Mouse (Mus musculus) left cerebral cortex, postnatal 10 days (tissue): ENCODE data around the gene Pnpla7. TPM values are rescaled to one million over a fixed set of nuclear protein-coding genes. Genes with fewer than 3 reads are reported as not detected.

ENCODE experiments used
- DNase-seq, 2 experiments: peaks; one replicate each; pipeline ENCODE4 v3.0.0; 2021 to 2022; ENCODE audit warnings: low spot score in 2 of 2, mixed read lengths in 1 of 2; ENCODE audit errors: extremely low spot score in 1 of 2
- intact Hi-C: fragments of 180-260 bp; cut with DNase I; formaldehyde crosslinking; loops from one replicate; pipeline ENCODE4 v1.15.1; 2025
- total RNA-seq, 2 experiments: library from RNA; stranded (reverse); gene quantifications; 2 replicates each; pipeline ENCODE4 v1.2.3; 2021

Gene Pnpla7
- total RNA-seq, 2 experiments from 2014 or later, result 8.7 to 12.3 TPM

- intact Hi-C loops, result loop anchor here (5.0 kb wide), 1 partner anchor 212 kb away; no protein-coding TSS in a partner anchor
- DNase-seq, result peak; percentile 96 to 99
Measured at GRCm38 (mm10) chr2:24974906-24975703, 728 bp upstream of the Pnpla7 start, which contains the start of gene Mrpl41. Gene Mrpl41 (minus strand): TSS chr2:24975098.

- intact Hi-C loops, result no loop called here
Measured at GRCm38 (mm10) chr2:24976960-24977359, 1.1 kb downstream of the Pnpla7 start.

GRCm38 (mm10) chr2:24987762-24988161 lies 11.9 kb downstream of the Pnpla7 start:
- intact Hi-C loops, result no loop called here
- DNase-seq, result no peak

More at GRCm38 (mm10) chr2:24976960-24977359, 1.1 kb downstream of the Pnpla7 start:
- no peak for DNase-seq

GRCm38 (mm10) chr2:24995332-24995731 lies 19.5 kb downstream of the Pnpla7 start:
- intact Hi-C loops, result no loop called here
- DNase-seq, result peak; percentile 20 to 37

GRCm38 (mm10) chr2:24996471-24996870 lies 20.6 kb downstream of the Pnpla7 start:
- intact Hi-C loops, result no loop called here
- DNase-seq, result no peak

GRCm38 (mm10) chr2:25000544-25001235 lies 24.9 kb downstream of the Pnpla7 start:
- intact Hi-C loops, result no loop called here
- peak in 1 of 2 experiments; percentile 41 for DNase-seq

- no peak for DNase-seq
- intact Hi-C loops, result no loop called here
Measured at GRCm38 (mm10) chr2:25003946-25004786, 28.3 kb downstream of the Pnpla7 start.

GRCm38 (mm10) chr2:25006767-25007166 lies 30.9 kb downstream of the Pnpla7 start:
- DNase-seq, result no peak
- intact Hi-C loops, result no loop called here

GRCm38 (mm10) chr2:25008250-25008649 lies 32.4 kb downstream of the Pnpla7 start:
- no peak for DNase-seq
- intact Hi-C loops, result no loop called here

- DNase-seq, result no peak
- intact Hi-C loops, result no loop called here
Measured at GRCm38 (mm10) chr2:25022678-25023077, 46.8 kb downstream of the Pnpla7 start.

GRCm38 (mm10) chr2:25025109-25025508 lies 49.3 kb downstream of the Pnpla7 start:
- no peak for DNase-seq
- intact Hi-C loops, result no loop called here

- intact Hi-C loops, result no loop called here
- DNase-seq, result peak in 1 of 2 experiments; percentile 7
Measured at GRCm38 (mm10) chr2:25034994-25035393, 59.2 kb downstream of the Pnpla7 start.

- intact Hi-C loops, result no loop called here
- no peak for DNase-seq
Measured at GRCm38 (mm10) chr2:25040089-25040488, 64.3 kb downstream of the Pnpla7 start.

GRCm38 (mm10) chr2:25050921-25051320 lies 75.1 kb downstream of the Pnpla7 start:
- intact Hi-C loops, result no loop called here

GRCm38 (mm10) chr2:25051450-25051849 lies 75.6 kb downstream of the Pnpla7 start:
- DNase-seq, result peak in 1 of 2 experiments; percentile 22
- intact Hi-C loops, result no loop called here

More at GRCm38 (mm10) chr2:25050921-25051320, 75.1 kb downstream of the Pnpla7 start:
- peak in 1 of 2 experiments; percentile 51 for DNase-seq

GRCm38 (mm10) chr2:25053101-25053500 lies 77.3 kb downstream of the Pnpla7 start:
- intact Hi-C loops, result no loop called here
- no peak for DNase-seq

GRCm38 (mm10) chr2:25054221-25055067 lies 78.6 kb downstream of the Pnpla7 start, which contains the start of gene Nsmf:
Gene Nsmf (plus strand): TSS chr2:25054355.
- peak; percentile 82 to 93 for DNase-seq
- intact Hi-C loops, result no loop called here

GRCm38 (mm10) chr2:25055068-25055405 lies 79.2 kb downstream of the Pnpla7 start:
- intact Hi-C loops, result no loop called here
- peak; percentile 77 to 88 for DNase-seq
